Mouse (Mus musculus) cerebellum, adult 9-11 months (tissue): ENCODE data around the gene Prr12.

Experiments used
- DNase-seq: peaks from one replicate; pipeline ENCODE4 v3.0.0; 2022

The Prr12 gene

GRCm38 (mm10) chr7:44996672-44997071 lies 56.0 kb downstream of the Prr12 start:
- DNase-seq = no peak

- no peak for DNase-seq
Observed at GRCm38 (mm10) chr7:44986879-44987718, 65.6 kb downstream of the Prr12 start.

- peak; percentile 100 for DNase-seq
Observed at GRCm38 (mm10) chr7:44986192-44986878, 66.3 kb downstream of the Prr12 start, which contains the start of gene Prmt1. Gene Prmt1 (minus strand): TSS chr7:44986568.

GRCm38 (mm10) chr7:44985595-44986191 lies 67.0 kb downstream of the Prr12 start:
- peak; percentile 82 for DNase-seq

GRCm38 (mm10) chr7:44984833-44985164 lies 67.9 kb downstream of the Prr12 start:
- DNase-seq = no peak

GRCm38 (mm10) chr7:44983944-44984832 lies 68.5 kb downstream of the Prr12 start:
- DNase-seq = no peak

GRCm38 (mm10) chr7:44983085-44983484 lies 69.6 kb downstream of the Prr12 start:
- DNase-seq = peak; percentile 79

GRCm38 (mm10) chr7:44981539-44981938 lies 71.1 kb downstream of the Prr12 start:
- no peak for DNase-seq

- DNase-seq = no peak
Observed at GRCm38 (mm10) chr7:44978300-44978699, 74.4 kb downstream of the Prr12 start.
